Mouse (Mus musculus): Measurements from ENCODE around the gene Ube2e1. TPM values are rescaled to one million over a fixed set of nuclear protein-coding genes. Genes with fewer than 3 reads are reported as not detected.
A peak's percentile ranks its signal among the peaks of the same experiment; 100 is the strongest.

Gene Ube2e1
- total RNA-seq, 1 experiment, result 17.0 TPM

GRCm38 (mm10) chr14:18350680-18351079 is 19.0 kb upstream of the Ube2e1 start:
- in situ Hi-C loops (cut with MboI; ENCODE audit: low sequenced_read_pairs in 2 of 2, unreplicated experiment in 2 of 2), result no loop called here
- no peak for DNase-seq (ENCODE audit: low read depth, low spot score)
- TF ChIP-seq ZNF384 (IDR thresholded peaks at IDR 0.05; ENCODE audit: low read depth, low read length), result peak; percentile 87
- no peak for TF ChIP-seq HCFC1 (IDR thresholded peaks at IDR 0.05; ENCODE audit: borderline replicate concordance, insufficient read depth, low read length)
- Histone ChIP-seq H3K4me3 (ENCODE audit: insufficient read depth in 1 of 2, low read depth in 1 of 2, low read length in 2 of 2, poor library complexity in 1 of 2, severe bottlenecking in 1 of 2) (no peak overlapping the region), H3K36me3 (ENCODE audit: control insufficient read depth, insufficient read depth, low read length, poor library complexity, severe bottlenecking) (no peaks in the 10 kb centered on the region), H3K9ac (ENCODE audit: insufficient read depth, low read depth, low read length, poor library complexity, severe bottlenecking) (no peak overlapping the region), H3K4me1 (ENCODE audit: control insufficient read depth in 2 of 2, insufficient read depth in 2 of 2, low read length in 2 of 2, poor library complexity in 1 of 2) (0 out of 4 replicates have a peak, but pooled peaks cover 0 to 3% of the 10 kb centered on the region in 2 experiments), H3K27ac (ENCODE audit: insufficient read depth, low read depth, low read length, poor library complexity, severe bottlenecking) (no peak overlapping the region), H3K9me3 (ENCODE audit: control insufficient read depth, insufficient read depth, low read depth, low read length) (no peaks in the 10 kb centered on the region)

GRCm38 (mm10) chr14:18349871-18350270 is 18.2 kb upstream of the Ube2e1 start:
- no peaks in the 10 kb centered on the region for H3K9me3 ChIP-seq (ENCODE audit: control insufficient read depth, insufficient read depth, low read depth, low read length)
- in situ Hi-C loops (cut with MboI; ENCODE audit: low sequenced_read_pairs in 2 of 2, unreplicated experiment in 2 of 2), result no loop called here
- H3K4me3 ChIP-seq (ENCODE audit: insufficient read depth in 1 of 2, low read depth in 1 of 2, low read length in 2 of 2, poor library complexity in 1 of 2, severe bottlenecking in 1 of 2), result no peak overlapping the region
- H3K4me1 ChIP-seq (ENCODE audit: control insufficient read depth in 2 of 2, insufficient read depth in 2 of 2, low read length in 2 of 2, poor library complexity in 1 of 2), result 0 out of 4 replicates have a peak, but pooled peaks cover 0 to 3% of the 10 kb centered on the region in 2 experiments
- TF ChIP-seq MAFK (IDR thresholded peaks at IDR 0.05; ENCODE audit: insufficient read depth, low read depth, low read length) (no peak), ZNF384 (IDR thresholded peaks at IDR 0.05; ENCODE audit: low read depth, low read length) (no peak), CHD2 (IDR thresholded peaks at IDR 0.05; ENCODE audit: low read depth, low read length) (no peak), ZC3H11A (IDR thresholded peaks at IDR 0.05; ENCODE audit: borderline replicate concordance, low read depth, low read length) (no peak), HCFC1 (IDR thresholded peaks at IDR 0.05; ENCODE audit: borderline replicate concordance, insufficient read depth, low read length) (no peak)
- no peaks in the 10 kb centered on the region for H3K36me3 ChIP-seq (ENCODE audit: control insufficient read depth, insufficient read depth, low read length, poor library complexity, severe bottlenecking)
- H3K9ac ChIP-seq (ENCODE audit: insufficient read depth, low read depth, low read length, poor library complexity, severe bottlenecking), result no peak overlapping the region
- no peak overlapping the region for H3K27ac ChIP-seq (ENCODE audit: insufficient read depth, low read depth, low read length, poor library complexity, severe bottlenecking)
- no peak for DNase-seq (ENCODE audit: low read depth, low spot score)

GRCm38 (mm10) chr14:18343589-18343988 is 11.9 kb upstream of the Ube2e1 start:
- no peaks in the 10 kb centered on the region for H3K9me3 ChIP-seq (ENCODE audit: control insufficient read depth, insufficient read depth, low read depth, low read length)
- no peaks in the 10 kb centered on the region for H3K36me3 ChIP-seq (ENCODE audit: control insufficient read depth, insufficient read depth, low read length, poor library complexity, severe bottlenecking)
- TF ChIP-seq ZNF384 (IDR thresholded peaks at IDR 0.05; ENCODE audit: low read depth, low read length) (no peak), HCFC1 (IDR thresholded peaks at IDR 0.05; ENCODE audit: borderline replicate concordance, insufficient read depth, low read length) (no peak), MAFK (IDR thresholded peaks at IDR 0.05; ENCODE audit: insufficient read depth, low read depth, low read length) (no peak), CHD2 (IDR thresholded peaks at IDR 0.05; ENCODE audit: low read depth, low read length) (no peak), ZC3H11A (IDR thresholded peaks at IDR 0.05; ENCODE audit: borderline replicate concordance, low read depth, low read length) (no peak)
- DNase-seq (ENCODE audit: low read depth, low spot score), result no peak
- H3K9ac ChIP-seq (ENCODE audit: insufficient read depth, low read depth, low read length, poor library complexity, severe bottlenecking), result no peak overlapping the region
- H3K4me1 ChIP-seq (ENCODE audit: control insufficient read depth in 2 of 2, insufficient read depth in 2 of 2, low read length in 2 of 2, poor library complexity in 1 of 2), result no peaks in the 10 kb centered on the region
- H3K4me3 ChIP-seq (ENCODE audit: insufficient read depth in 1 of 2, low read depth in 1 of 2, low read length in 2 of 2, poor library complexity in 1 of 2, severe bottlenecking in 1 of 2), result no peak overlapping the region
- H3K27ac ChIP-seq (ENCODE audit: insufficient read depth, low read depth, low read length, poor library complexity, severe bottlenecking), result no peak overlapping the region
- in situ Hi-C loops (cut with MboI; ENCODE audit: low sequenced_read_pairs in 2 of 2, unreplicated experiment in 2 of 2), result no loop called here

GRCm38 (mm10) chr14:18342749-18343148 is 11.1 kb upstream of the Ube2e1 start:
- H3K27ac ChIP-seq (ENCODE audit: insufficient read depth, low read depth, low read length, poor library complexity, severe bottlenecking), result no peak overlapping the region
- H3K4me3 ChIP-seq (ENCODE audit: insufficient read depth in 1 of 2, low read depth in 1 of 2, low read length in 2 of 2, poor library complexity in 1 of 2, severe bottlenecking in 1 of 2), result no peak overlapping the region
- no peak for DNase-seq (ENCODE audit: low read depth, low spot score)
- no peak overlapping the region for H3K9ac ChIP-seq (ENCODE audit: insufficient read depth, low read depth, low read length, poor library complexity, severe bottlenecking)
- in situ Hi-C loops (cut with MboI; ENCODE audit: low sequenced_read_pairs in 2 of 2, unreplicated experiment in 2 of 2), result no loop called here
- H3K4me1 ChIP-seq (ENCODE audit: control insufficient read depth in 2 of 2, insufficient read depth in 2 of 2, low read length in 2 of 2, poor library complexity in 1 of 2), result no peaks in the 10 kb centered on the region
- no peaks in the 10 kb centered on the region for H3K9me3 ChIP-seq (ENCODE audit: control insufficient read depth, insufficient read depth, low read depth, low read length)
- no peaks in the 10 kb centered on the region for H3K36me3 ChIP-seq (ENCODE audit: control insufficient read depth, insufficient read depth, low read length, poor library complexity, severe bottlenecking)
- TF ChIP-seq CHD2 (IDR thresholded peaks at IDR 0.05; ENCODE audit: low read depth, low read length) (no peak), ZC3H11A (IDR thresholded peaks at IDR 0.05; ENCODE audit: borderline replicate concordance, low read depth, low read length) (no peak), MAFK (IDR thresholded peaks at IDR 0.05; ENCODE audit: insufficient read depth, low read depth, low read length) (no peak), ZNF384 (IDR thresholded peaks at IDR 0.05; ENCODE audit: low read depth, low read length) (no peak), HCFC1 (IDR thresholded peaks at IDR 0.05; ENCODE audit: borderline replicate concordance, insufficient read depth, low read length) (no peak)

- H3K9ac ChIP-seq (ENCODE audit: insufficient read depth, low read depth, low read length, poor library complexity, severe bottlenecking), result no peak overlapping the region
- in situ Hi-C loops (cut with MboI; ENCODE audit: low sequenced_read_pairs in 2 of 2, unreplicated experiment in 2 of 2), result no loop called here
These were observed 9.4 kb upstream of the Ube2e1 start for GRCm38 (mm10) chr14:18341088-18341487.

More at GRCm38 (mm10) chr14:18341088-18341487, 9.4 kb upstream of the Ube2e1 start:
- no peaks in the 10 kb centered on the region for H3K36me3 ChIP-seq (ENCODE audit: control insufficient read depth, insufficient read depth, low read length, poor library complexity, severe bottlenecking)
- no peak overlapping the region for H3K27ac ChIP-seq (ENCODE audit: insufficient read depth, low read depth, low read length, poor library complexity, severe bottlenecking)
- no peaks in the 10 kb centered on the region for H3K4me1 ChIP-seq (ENCODE audit: control insufficient read depth in 2 of 2, insufficient read depth in 2 of 2, low read length in 2 of 2, poor library complexity in 1 of 2)
- no peaks in the 10 kb centered on the region for H3K9me3 ChIP-seq (ENCODE audit: control insufficient read depth, insufficient read depth, low read depth, low read length)
- no peak for TF ChIP-seq MAFK (IDR thresholded peaks at IDR 0.05; ENCODE audit: insufficient read depth, low read depth, low read length)
- no peak for TF ChIP-seq ZC3H11A (IDR thresholded peaks at IDR 0.05; ENCODE audit: borderline replicate concordance, low read depth, low read length)
- TF ChIP-seq CHD2 (IDR thresholded peaks at IDR 0.05; ENCODE audit: low read depth, low read length), result no peak
- TF ChIP-seq HCFC1 (IDR thresholded peaks at IDR 0.05; ENCODE audit: borderline replicate concordance, insufficient read depth, low read length), result no peak
- TF ChIP-seq ZNF384 (IDR thresholded peaks at IDR 0.05; ENCODE audit: low read depth, low read length), result no peak
- no peak overlapping the region for H3K4me3 ChIP-seq (ENCODE audit: insufficient read depth in 1 of 2, low read depth in 1 of 2, low read length in 2 of 2, poor library complexity in 1 of 2, severe bottlenecking in 1 of 2)
- no peak for DNase-seq (ENCODE audit: low read depth, low spot score)
